Mouse (Mus musculus) hindbrain, embryonic 13.5 days (tissue): ENCODE data around the gene Eif2s2. TPM values are rescaled to one million over a fixed set of nuclear protein-coding genes. Genes with fewer than 3 reads are reported as not detected.

Experiments used
- ATAC-seq: fragments of 200-750 bp; cut with Nextera tagmentation; 2 replicates; pipeline ENCODE4 v1.8.0; 2017; ENCODE audit warnings: moderate TSS enrichment; ENCODE audit not compliant: low FRiP score
- H3K27ac ChIP-seq: fragments of 300-500 bp; sonication (generic); 2 replicates; pipeline ENCODE4 v1.5.1; 2015; ENCODE audit warnings: inconsistent platforms, mild to moderate bottlenecking, moderate library complexity
- H3K27me3 ChIP-seq: fragments of 300-500 bp; sonication (generic); 2 replicates; pipeline ENCODE4 v1.6.1; 2015; ENCODE audit warnings: mild to moderate bottlenecking, inconsistent platforms
- H3K36me3 ChIP-seq: fragments of 300-500 bp; sonication (generic); 2 replicates; pipeline ENCODE4 v1.6.1; 2015; ENCODE audit warnings: mild to moderate bottlenecking, inconsistent platforms
- H3K4me1 ChIP-seq: fragments of 300-500 bp; sonication (generic); replicated peaks from 2 replicates; pipeline ENCODE4 v1.6.1; 2015; ENCODE audit warnings: inconsistent platforms
- H3K4me2 ChIP-seq: fragments of 300-500 bp; sonication (generic); 2 replicates; pipeline ENCODE4 v1.6.1; 2015; ENCODE audit warnings: inconsistent platforms, mild to moderate bottlenecking, moderate library complexity
- H3K4me3 ChIP-seq: fragments of 300-500 bp; sonication (generic); 2 replicates; pipeline ENCODE4 v1.5.1; 2015; ENCODE audit warnings: mild to moderate bottlenecking, inconsistent platforms
- H3K9ac ChIP-seq: fragments of 300-500 bp; sonication (generic); 2 replicates; pipeline ENCODE4 v1.6.1; 2015; ENCODE audit warnings: mild to moderate bottlenecking, inconsistent platforms
- H3K9me3 ChIP-seq: fragments of 300-500 bp; sonication (generic); 2 replicates; pipeline ENCODE4 v1.6.1; 2016; ENCODE audit warnings: inconsistent platforms
- WGBS: fragments of 180-500 bp; shearing (Covaris S2); methylation state at CpG from one replicate; pipeline ENCODE4 v1.1.7; 2015; 5-methylcytosine and 5-hydroxymethylcytosine counted together
- polyA plus RNA-seq: library from polyadenylated mRNA; unstranded; fragments of >200 nt; fragmentation: Nextera tagmentation; extraction: Ambion mirVana; gene quantifications from 2 replicates; pipeline ENCODE4 v1.2.1, GENCODE M21; 2015

Eif2s2 gene
- polyA plus RNA-seq, 1 experiment from 2014 or later = 87.3 TPM

DNA sequence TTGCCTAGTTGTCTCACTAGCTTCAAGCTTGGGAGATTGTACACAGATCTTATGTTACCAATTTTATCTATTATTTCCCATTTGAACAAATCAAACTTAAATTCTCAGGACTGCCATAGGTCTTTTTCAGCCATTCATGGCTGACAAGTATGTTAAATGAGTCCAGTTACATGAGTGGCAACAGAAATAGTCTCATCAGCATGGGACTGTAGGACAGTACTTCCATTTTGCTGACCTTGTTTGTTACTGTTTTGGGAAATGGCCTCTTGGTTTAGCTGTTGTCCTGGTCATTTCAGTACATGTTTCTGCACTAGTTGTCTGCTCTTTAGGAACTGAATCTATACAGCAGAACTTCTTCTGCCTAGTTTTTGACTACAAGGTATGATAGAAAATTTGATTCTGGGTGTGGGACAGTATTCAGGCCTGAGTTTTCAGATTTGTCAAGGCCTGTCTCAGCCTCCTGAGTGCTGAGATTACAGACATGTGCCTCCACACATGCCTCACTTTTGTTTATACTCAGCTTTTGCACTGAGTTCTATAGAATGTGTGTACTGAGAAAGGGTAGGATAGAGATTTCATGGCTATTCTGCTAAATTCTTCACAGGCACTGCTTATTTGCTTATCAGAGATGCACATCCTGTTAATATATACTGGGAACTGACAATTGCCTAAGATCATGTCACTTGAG is 22.6 kb downstream of the Eif2s2 start:
- ATAC-seq = no peak

GRCm38 (mm10) chr2:154868106-154868505 is 24.6 kb downstream of the Eif2s2 start:
- Histone ChIP-seq H3K9ac (no peak overlapping the region), H3K36me3 (peaks cover 83% of the 10 kb centered on the region), H3K9me3 (no peaks in the 10 kb centered on the region), H3K4me2 (no peak overlapping the region), H3K4me3 (no peak overlapping the region), H3K4me1 (no peaks in the 10 kb centered on the region), H3K27ac (no peak overlapping the region), H3K27me3 (no peaks in the 10 kb centered on the region)
- WGBS = 95% methylated on average over 1 of the region's 1 CpGs
- no peak for ATAC-seq

More for the DNA sequence above, 22.6 kb downstream of the Eif2s2 start:
- Histone ChIP-seq H3K4me3 (no peak overlapping the region), H3K27me3 (no peaks in the 10 kb centered on the region), H3K27ac (no peak overlapping the region), H3K4me2 (no peak overlapping the region), H3K36me3 (peaks cover 74% of the 10 kb centered on the region), H3K9ac (no peak overlapping the region), H3K4me1 (no peaks in the 10 kb centered on the region), H3K9me3 (no peaks in the 10 kb centered on the region)

GRCm38 (mm10) chr2:154865696-154866095 is 27.0 kb downstream of the Eif2s2 start:
- no peaks in the 10 kb centered on the region for H3K4me1 ChIP-seq
- no peak overlapping the region for H3K4me2 ChIP-seq
- H3K9me3 ChIP-seq = no peaks in the 10 kb centered on the region
- no peak for ATAC-seq
- no peaks in the 10 kb centered on the region for H3K27me3 ChIP-seq
- WGBS = 91% methylated on average over 3 of the region's 3 CpGs
- no peak overlapping the region for H3K27ac ChIP-seq
- no peak overlapping the region for H3K4me3 ChIP-seq
- no peak overlapping the region for H3K9ac ChIP-seq
- H3K36me3 ChIP-seq = peaks cover 86% of the 10 kb centered on the region

GRCm38 (mm10) chr2:154863672-154864071 is 29.1 kb downstream of the Eif2s2 start:
- no peaks in the 10 kb centered on the region for H3K9me3 ChIP-seq
- no peaks in the 10 kb centered on the region for H3K4me1 ChIP-seq
- no peak overlapping the region for H3K4me3 ChIP-seq
- no peaks in the 10 kb centered on the region for H3K27me3 ChIP-seq
- no peak for ATAC-seq
- H3K36me3 ChIP-seq = peaks cover 80% of the 10 kb centered on the region
- no peak overlapping the region for H3K27ac ChIP-seq
- WGBS = 92% methylated on average over 13 of the region's 13 CpGs
- no peak overlapping the region for H3K9ac ChIP-seq
- no peak overlapping the region for H3K4me2 ChIP-seq

GRCm38 (mm10) chr2:154855383-154855782 is 37.4 kb downstream of the Eif2s2 start:
- 92% methylated on average over 1 of the region's 1 CpGs for WGBS
- no peaks in the 10 kb centered on the region for H3K9me3 ChIP-seq
- H3K27ac ChIP-seq = no peak overlapping the region
- no peak overlapping the region for H3K9ac ChIP-seq
- H3K27me3 ChIP-seq = no peaks in the 10 kb centered on the region
- H3K4me2 ChIP-seq = no peak overlapping the region
- no peak for ATAC-seq
- peaks cover 14% of the 10 kb centered on the region for H3K4me1 ChIP-seq
- no peak overlapping the region for H3K4me3 ChIP-seq
- peaks cover 24% of the 10 kb centered on the region for H3K36me3 ChIP-seq

DNA sequence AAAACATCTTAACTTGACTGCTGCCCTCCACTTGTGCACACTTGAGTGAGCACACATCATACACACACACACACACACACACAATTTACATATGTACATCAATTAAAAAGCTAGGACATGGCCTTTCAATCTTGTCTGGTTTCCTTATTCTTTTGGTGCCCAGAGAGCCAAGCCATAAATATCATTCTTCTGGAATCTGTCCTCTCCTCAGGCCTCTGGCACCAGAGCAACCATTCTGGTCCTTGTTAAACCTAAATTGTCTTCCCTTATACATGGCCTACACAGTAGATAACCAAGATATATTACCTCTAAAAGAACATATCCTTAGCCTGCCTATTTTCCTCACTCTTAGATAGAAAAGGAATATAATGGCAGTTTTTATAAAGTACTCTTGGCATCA is 44.6 kb downstream of the Eif2s2 start:
- peaks cover 4% of the 10 kb centered on the region; the same call in 1 of the 2 replicates for H3K4me1 ChIP-seq
- no peak overlapping the region for H3K9ac ChIP-seq
- ATAC-seq = no peak
- H3K4me3 ChIP-seq = no peak overlapping the region
- no peaks in the 10 kb centered on the region for H3K27me3 ChIP-seq
- H3K9me3 ChIP-seq = no peaks in the 10 kb centered on the region
- no peaks in the 10 kb centered on the region for H3K36me3 ChIP-seq
- no peak overlapping the region for H3K4me2 ChIP-seq
- no peak overlapping the region for H3K27ac ChIP-seq

DNA sequence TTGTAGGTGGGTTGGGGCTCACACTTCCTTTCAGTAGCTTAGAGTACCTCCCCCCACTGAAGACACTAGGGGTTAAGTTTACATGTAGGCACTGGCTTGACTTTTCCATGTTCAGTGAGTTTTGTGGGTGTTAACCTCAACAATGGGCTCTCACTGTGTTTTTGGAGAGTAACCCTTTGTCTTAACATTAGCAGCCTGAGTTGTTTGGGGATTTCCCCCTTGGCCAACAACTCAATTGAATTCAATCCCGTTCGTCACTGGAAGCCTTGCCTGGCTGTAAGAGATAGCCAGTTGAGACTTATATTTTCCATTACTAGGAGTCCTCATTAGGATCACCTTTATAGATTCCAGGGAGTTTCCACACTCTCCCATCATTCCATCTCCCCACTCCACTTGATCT is 56.2 kb downstream of the Eif2s2 start:
- Histone ChIP-seq H3K4me1 (peaks cover 10% of the 10 kb centered on the region), H3K9me3 (peaks cover 9% of the 10 kb centered on the region; the same call in 1 of the 2 replicates), H3K36me3 (no peaks in the 10 kb centered on the region), H3K4me2 (no peak overlapping the region), H3K4me3 (no peak overlapping the region), H3K27ac (no peak overlapping the region), H3K9ac (no peak overlapping the region), H3K27me3 (no peaks in the 10 kb centered on the region)
- 80% methylated on average over 2 of the region's 2 CpGs for WGBS
- ATAC-seq = no peak

DNA sequence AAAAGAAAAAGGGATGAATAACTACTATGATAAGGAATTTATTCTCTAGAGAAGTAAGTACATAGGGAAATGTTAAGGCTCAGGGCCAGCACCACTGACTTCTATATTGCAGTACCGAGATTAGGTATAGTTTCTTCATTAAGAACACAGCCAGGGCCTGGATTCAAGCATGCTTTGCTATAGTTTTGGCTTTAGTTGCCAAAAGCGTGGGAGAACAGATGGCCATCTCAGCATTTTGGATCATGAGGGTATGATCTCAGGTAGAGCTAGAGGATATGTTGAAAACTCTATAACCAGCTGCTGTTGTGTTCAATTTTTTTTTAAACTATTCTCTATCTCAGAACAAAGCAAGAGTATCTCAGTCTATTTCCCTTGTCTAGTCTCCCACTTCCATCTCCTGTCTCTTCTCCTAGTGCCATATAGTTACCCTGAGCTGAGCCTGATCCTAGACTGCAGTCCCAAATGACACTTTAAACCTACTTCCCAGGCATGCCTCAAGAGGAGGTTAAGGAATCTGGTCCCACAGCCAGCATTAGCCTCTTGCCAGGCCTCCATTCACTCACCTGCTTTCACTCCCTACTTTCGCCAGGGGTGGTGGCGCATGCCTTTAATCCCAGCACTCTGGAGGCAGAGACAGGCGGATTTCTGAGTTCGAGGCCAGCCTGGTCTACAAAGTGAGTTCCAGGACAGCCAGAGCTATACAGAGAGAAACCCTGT is 58.4 kb downstream of the Eif2s2 start:
- ATAC-seq = no peak
- no peak overlapping the region for H3K4me2 ChIP-seq
- WGBS = 96% methylated on average over 6 of the region's 6 CpGs
- H3K27me3 ChIP-seq = no peaks in the 10 kb centered on the region
- no peak overlapping the region for H3K4me3 ChIP-seq
- no peaks in the 10 kb centered on the region for H3K36me3 ChIP-seq
- no peak overlapping the region for H3K27ac ChIP-seq
- no peaks in the 10 kb centered on the region for H3K9me3 ChIP-seq
- H3K9ac ChIP-seq = no peak overlapping the region
- peaks cover 10% of the 10 kb centered on the region for H3K4me1 ChIP-seq

- peaks cover 10% of the 10 kb centered on the region for H3K4me1 ChIP-seq
- H3K27ac ChIP-seq = peak overlapping the region; percentile 65
- no peaks in the 10 kb centered on the region for H3K9me3 ChIP-seq
- H3K36me3 ChIP-seq = no peaks in the 10 kb centered on the region
- ATAC-seq = no peak
- no peak overlapping the region for H3K9ac ChIP-seq
- 46% methylated on average over 4 of the region's 4 CpGs for WGBS
- H3K4me2 ChIP-seq = no peak overlapping the region
- H3K27me3 ChIP-seq = no peaks in the 10 kb centered on the region
- no peak overlapping the region for H3K4me3 ChIP-seq
These were observed 60.3 kb downstream of the Eif2s2 start for GRCm38 (mm10) chr2:154832471-154832870.

DNA sequence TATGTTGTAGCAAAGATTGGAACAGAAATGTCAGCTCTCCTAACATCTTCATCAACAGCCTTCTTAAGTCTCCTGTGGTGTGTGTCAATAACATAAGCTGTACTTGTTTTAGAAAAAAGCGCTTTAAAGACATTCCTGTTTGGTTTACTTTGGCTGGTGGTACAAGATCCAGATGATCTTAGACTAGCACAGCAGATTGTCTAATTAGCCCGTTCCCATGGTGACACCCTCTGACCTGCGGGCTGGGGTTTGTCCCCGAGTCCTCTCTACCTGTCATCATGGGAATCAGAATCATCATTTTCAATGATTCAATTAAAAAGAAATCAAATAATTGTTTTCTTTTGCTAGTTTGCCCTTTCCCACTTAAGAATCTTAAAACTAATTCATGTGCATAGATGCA is 65.2 kb downstream of the Eif2s2 start:
- Histone ChIP-seq H3K27ac (no peak overlapping the region), H3K36me3 (no peaks in the 10 kb centered on the region), H3K4me3 (no peak overlapping the region), H3K4me2 (no peak overlapping the region), H3K27me3 (no peaks in the 10 kb centered on the region), H3K9me3 (no peaks in the 10 kb centered on the region), H3K9ac (no peak overlapping the region), H3K4me1 (peaks cover 7% of the 10 kb centered on the region)
- WGBS = 70% methylated on average over 4 of the region's 4 CpGs
- no peak for ATAC-seq

- no peaks in the 10 kb centered on the region for H3K27me3 ChIP-seq
- no peak overlapping the region for H3K27ac ChIP-seq
- no peaks in the 10 kb centered on the region for H3K9me3 ChIP-seq
- ATAC-seq = no peak
- WGBS = 92% methylated on average over 1 of the region's 1 CpGs
- H3K4me3 ChIP-seq = no peak overlapping the region
- no peaks in the 10 kb centered on the region; the same call in 1 of the 2 replicates for H3K4me1 ChIP-seq
- no peak overlapping the region for H3K9ac ChIP-seq
- no peak overlapping the region for H3K4me2 ChIP-seq
- H3K36me3 ChIP-seq = no peaks in the 10 kb centered on the region
These were observed 66.6 kb downstream of the Eif2s2 start for GRCm38 (mm10) chr2:154826054-154826538.
